Mouse (Mus musculus) Patski (cell line): ENCODE results near the gene Best1. TPM values are rescaled to one million over a fixed set of nuclear protein-coding genes. Genes with fewer than 3 reads are reported as not detected.
A peak's percentile ranks its signal among the peaks of the same experiment; 100 is the strongest.

Source experiments
- ATAC-seq: fragments of 100-300 bp; one replicate; pipeline ENCODE4 v1.8.0; 2021
- CTCF ChIA-PET: fragments of 350-600 bp; sonication (Branson Sonifier 250); formaldehyde crosslinking; loops from one replicate; lab custom pipeline; 2022; ENCODE audit warnings: inconsistent platforms; lab: Charles Lee
- POLR2A ChIA-PET: fragments of 350-600 bp; sonication (Branson Sonifier 250); formaldehyde crosslinking; loops from one replicate; lab custom pipeline; 2022; ENCODE audit warnings: antibody characterized with exemption, inconsistent platforms; lab: Charles Lee
- DNase-seq: peaks from one replicate; pipeline ENCODE4 v3.0.0-alpha.2; 2011; ENCODE audit warnings: low read depth, low spot score
- H3K27me3 ChIP-seq: fragments of 371-371 bp; one replicate; pipeline ENCODE4 v1.5.1; 2021
- CTCF ChIP-seq: fragments of 100-300 bp; IDR thresholded peaks from one replicate; pipeline ENCODE4 v1.5.1; 2021
- in situ Hi-C: fragments of 300-500 bp; cut with MboI; formaldehyde crosslinking; loops from 3 replicates; pipeline ENCODE4 v1.11.1; 2018; ENCODE audit warnings: low pct_unique_long_range_greater_than_20kb, mixed read lengths
- polyA plus RNA-seq: library from polyadenylated mRNA; unstranded; gene quantifications from one replicate; pipeline ENCODE4 v1.2.3, GENCODE M21; 2021

Gene Best1
- polyA plus RNA-seq, 1 experiment from 2014 or later, result not detected

DNA sequence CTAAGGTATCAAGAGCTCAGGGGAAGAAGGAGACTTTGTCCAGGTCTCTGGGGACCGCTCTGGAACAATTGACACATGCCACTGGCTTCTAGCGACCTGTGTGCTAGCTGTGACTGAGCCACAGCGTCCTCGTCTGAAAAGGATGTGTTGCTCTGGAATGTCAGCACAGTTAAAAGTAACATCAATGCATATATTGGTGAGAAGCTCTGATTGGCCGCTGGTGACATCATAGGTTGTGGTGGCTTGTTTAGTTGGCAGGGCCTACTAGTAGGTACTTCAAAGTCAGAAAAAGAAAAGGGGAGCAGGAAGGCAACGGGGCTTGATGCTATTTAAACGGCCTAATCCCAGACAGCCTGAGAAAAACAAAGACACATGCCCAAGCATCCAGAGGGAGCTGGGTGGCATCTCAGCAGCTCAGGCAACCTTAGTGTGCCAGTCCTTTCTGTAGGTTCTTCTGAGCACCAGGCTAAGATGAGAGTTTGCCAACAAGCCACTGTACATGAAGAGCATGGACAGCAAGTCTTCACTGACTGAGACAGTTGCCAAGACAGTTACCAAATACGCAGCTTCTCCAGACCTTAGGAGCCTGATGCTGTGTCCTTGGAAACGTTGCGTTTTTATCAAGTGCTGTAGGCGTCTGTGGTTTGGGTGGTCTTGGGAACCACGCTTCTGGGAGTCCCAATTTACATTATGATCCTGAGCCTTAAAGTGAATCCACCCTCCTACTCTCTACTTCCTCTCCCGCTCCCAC is 2.5 kb downstream of the Best1 start:
- in situ Hi-C loops, result no loop called here
- no peaks in the 10 kb centered on the region for H3K27me3 ChIP-seq
- no peak for TF ChIP-seq CTCF
- DNase-seq (no peak), ATAC-seq (no peak)
- CTCF ChIA-PET, result interaction anchor here (0.8 to 6.2 kb wide), 10 partner anchors 8 to 220 kb away, joined by 3 to 78 read pairs (median 7); no protein-coding TSS in a partner anchor
- POLR2A ChIA-PET, result interaction anchor here (0.6 kb wide), 1 partner anchor 23 kb away, joined by 4 read pairs; no protein-coding TSS in a partner anchor

DNA sequence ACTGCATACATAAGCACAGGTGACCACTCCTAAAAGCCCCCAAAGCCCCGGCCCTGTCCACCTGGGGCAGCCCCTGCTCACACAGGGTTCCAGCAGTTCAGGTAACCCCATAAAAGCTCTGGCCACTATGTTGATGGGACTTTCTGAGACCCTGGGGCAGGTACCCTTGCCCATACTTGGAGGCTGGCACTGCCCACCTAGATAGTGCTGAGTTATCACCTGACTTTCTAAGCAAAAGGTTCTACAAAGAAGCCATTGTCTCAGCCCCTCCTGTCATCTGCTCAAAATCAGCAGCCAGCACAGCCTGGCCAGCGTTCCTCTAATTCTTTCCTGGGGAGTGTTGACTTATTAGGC is 3.4 kb downstream of the Best1 start:
- ChIA-PET CTCF (interaction anchor here (1.7 to 6.2 kb wide), 3 partner anchors 10 to 86 kb away, joined by 3 to 78 read pairs (median 19); no protein-coding TSS in a partner anchor), POLR2A (no interaction called here)
- H3K27me3 ChIP-seq, result no peaks in the 10 kb centered on the region
- in situ Hi-C loops, result no loop called here
- no peak for TF ChIP-seq CTCF
- DNase-seq, result no peak
- no peak for ATAC-seq

DNA sequence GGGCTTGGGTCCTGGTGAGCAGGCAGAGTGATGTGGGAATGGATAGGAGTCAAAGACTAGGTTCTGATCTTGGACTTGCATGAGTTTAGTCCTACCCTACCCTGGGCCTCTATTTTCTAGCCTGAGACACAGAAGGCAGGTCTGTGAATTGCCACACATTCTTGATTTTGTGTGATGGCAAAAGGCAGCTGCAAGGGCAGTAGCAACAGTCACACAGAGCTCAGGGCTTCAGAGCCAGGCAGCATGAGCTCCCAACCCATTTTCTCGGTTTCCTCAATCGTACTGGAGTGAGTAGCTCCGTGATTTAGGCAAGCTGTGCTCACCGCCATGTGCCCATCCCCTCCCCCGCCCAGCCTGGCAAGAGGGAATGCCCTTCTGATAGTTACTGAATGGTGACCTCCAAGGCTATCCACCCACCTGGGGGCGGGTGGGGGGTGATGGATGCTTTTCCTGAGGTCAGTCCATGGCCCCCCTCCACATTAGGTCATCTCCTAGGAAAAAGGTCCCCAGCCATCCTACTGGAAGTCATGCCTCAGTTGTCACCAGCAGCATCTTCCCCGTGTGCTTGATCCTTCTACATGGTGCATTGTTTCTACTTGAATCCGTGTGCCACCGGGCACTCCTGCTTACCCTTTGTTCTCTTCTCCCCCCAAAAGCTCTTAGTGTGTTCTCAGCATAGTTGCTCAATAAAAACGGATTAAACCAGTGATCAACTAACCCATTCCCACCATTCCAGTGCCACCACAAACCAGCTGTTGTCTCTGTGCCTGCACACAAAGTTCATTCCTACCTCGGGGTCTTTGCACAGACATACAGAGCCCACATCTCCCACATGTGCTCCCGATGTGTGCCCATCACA is 4.0 kb downstream of the Best1 start:
- DNase-seq (no peak), ATAC-seq (no peak)
- TF ChIP-seq CTCF, result no peak
- no peaks in the 10 kb centered on the region for H3K27me3 ChIP-seq
- ChIA-PET POLR2A (no interaction called here), CTCF (interaction anchor here (0.9 to 6.2 kb wide), 4 partner anchors 9 to 86 kb away, joined by 3 to 78 read pairs (median 11); no protein-coding TSS in a partner anchor)
- in situ Hi-C loops, result no loop called here

DNA sequence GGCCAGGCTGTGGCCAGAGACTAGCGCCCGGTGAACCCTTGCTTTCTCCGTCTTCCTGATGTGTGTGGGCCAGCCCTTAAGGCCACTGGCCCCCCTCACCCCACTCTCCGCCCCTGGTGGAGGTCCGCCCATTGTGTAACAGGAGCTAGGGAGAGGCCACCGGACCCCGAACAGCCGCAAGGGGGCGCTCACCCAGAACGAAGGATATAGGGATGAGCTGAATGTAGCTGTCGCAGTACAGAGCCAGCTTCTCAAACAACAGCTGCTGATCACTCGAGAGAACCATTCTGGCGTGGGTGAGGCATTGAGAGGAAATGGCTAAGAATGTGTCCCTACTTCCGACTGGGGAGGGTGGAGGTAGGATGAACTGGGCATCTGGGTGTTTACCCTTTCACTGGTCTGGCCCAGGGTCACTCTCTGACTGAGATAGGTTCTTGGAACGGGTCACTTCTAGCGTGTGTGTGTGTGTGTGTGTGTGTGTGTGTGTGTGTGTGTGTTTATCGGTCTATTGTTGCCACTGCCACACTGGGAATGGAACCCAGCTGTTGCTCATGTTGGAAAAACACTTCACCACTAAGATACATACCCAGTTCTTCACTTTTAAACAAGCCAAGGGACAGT is 8.3 kb downstream of the Best1 start:
- no peak for DNase-seq
- in situ Hi-C loops, result loop anchor here (5.0 kb wide), 1 partner anchor 76 kb away; no protein-coding TSS in a partner anchor
- CTCF ChIA-PET, result interaction anchor here (0.6 to 8.7 kb wide), 12 partner anchors 9 to 795 kb away, joined by 3 to 125 read pairs (median 3); no protein-coding TSS in a partner anchor
- no peaks in the 10 kb centered on the region for H3K27me3 ChIP-seq
- peak; percentile 86 for TF ChIP-seq CTCF
- peak; percentile 32 for ATAC-seq
- POLR2A ChIA-PET, result no interaction called here

DNA sequence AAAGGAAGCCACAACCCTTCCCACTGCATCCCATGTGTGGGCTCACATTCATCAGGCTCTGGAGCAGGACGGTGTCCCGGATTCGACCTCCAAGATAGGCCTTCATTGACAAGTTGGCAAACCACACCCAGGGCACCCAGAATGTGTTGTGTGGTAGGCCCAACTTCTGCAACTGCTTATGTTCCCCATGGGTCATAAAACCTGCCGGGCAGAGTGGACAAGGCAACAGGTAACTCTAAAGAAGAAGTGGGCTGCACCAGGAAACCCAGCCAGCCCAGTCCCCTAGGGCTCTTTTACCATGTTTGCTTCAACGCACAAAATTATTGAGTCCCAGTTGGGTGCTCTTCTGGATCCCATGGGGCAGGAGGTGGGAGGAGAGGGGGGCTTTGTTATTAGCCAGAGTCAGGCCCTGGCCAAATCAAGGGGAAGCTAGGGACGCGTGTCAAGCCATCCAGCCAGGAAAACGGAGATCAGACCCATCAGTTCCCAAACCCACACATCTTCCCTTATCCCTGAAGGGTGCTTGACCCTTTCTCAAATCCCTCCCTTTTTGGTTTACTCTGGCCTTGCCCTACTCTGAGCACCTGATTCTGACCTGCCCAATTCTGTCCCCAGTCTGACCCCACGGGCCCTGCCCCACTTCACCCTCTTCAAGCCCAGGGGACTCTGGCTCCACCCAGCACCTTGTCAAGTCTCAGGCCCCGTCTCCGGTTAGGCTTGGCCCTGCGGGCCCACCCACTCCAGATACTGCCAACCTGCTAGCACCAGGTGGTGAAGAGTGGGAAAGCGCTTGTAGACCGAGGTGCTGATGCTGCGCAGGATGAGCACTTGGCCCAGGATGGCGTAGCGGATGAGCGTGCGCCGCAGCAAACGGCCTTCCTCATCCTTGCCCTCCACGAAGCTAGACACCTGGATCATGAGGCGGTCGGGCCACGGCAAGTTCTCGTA is 9.1 kb downstream of the Best1 start:
- no peak for ATAC-seq
- ChIA-PET POLR2A (no interaction called here), CTCF (interaction anchor here (0.6 to 8.7 kb wide), 25 partner anchors 9 to 796 kb away, joined by 3 to 125 read pairs (median 4); partner anchors contain the start of gene Best1)
- DNase-seq, result no peak
- H3K27me3 ChIP-seq, result no peaks in the 10 kb centered on the region
- in situ Hi-C loops, result loop anchor here (5.0 kb wide), 1 partner anchor 75 kb away; no protein-coding TSS in a partner anchor
- TF ChIP-seq CTCF, result no peak

DNA sequence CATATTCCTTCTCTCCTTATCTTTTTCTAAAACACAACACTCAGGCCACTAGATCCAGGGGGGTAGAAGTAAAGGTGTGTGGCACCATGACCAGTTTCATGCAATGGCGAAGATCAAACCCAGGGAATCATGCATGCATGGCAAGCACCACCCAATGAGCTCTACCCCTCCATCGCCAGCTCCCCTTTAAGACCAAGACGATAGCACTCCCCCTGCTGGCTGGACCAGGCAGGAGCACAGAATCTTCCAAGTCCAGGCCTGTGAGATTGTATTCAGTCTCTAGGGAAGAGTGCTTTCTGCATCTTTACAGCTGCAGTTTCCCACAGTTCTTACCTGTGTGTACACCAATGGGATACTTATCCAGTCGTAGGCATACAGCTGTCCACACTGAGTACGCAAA is 10.1 kb downstream of the Best1 start:
- DNase-seq, result no peak
- peak; percentile 86 for ATAC-seq
- ChIA-PET POLR2A (no interaction called here), CTCF (interaction anchor here (0.6 to 8.7 kb wide), 29 partner anchors 10 to 208 kb away, joined by 3 to 125 read pairs (median 4); partner anchors contain the start of gene Best1)
- no peaks in the 10 kb centered on the region for H3K27me3 ChIP-seq
- TF ChIP-seq CTCF, result peak; percentile 76
- in situ Hi-C loops, result loop anchor here (5.0 kb wide), 1 partner anchor 74 kb away; no protein-coding TSS in a partner anchor

DNA sequence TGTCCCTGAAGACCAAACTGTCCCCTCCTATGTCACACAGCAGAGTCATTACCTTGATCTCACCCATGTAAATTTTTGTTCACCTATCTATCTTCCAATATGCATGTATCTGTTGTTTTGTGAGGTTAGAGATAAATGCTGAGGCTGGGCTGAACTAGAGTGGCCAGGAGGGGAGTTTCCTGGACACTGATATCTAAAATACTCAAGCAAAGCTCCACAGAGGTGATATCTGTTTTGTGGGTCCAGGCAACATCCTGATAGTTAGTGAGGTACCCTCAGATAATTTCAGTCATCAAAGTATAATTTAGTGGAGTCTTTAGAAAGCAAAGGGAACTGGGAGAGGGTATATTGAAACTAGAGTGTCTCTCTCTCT is 11.6 kb downstream of the Best1 start:
- ATAC-seq (no peak), DNase-seq (no peak)
- ChIA-PET CTCF (interaction anchor here (0.6 to 8.7 kb wide), 14 partner anchors 11 to 81 kb away, joined by 3 to 125 read pairs (median 5); no protein-coding TSS in a partner anchor), POLR2A (no interaction called here)
- no peak for TF ChIP-seq CTCF
- in situ Hi-C loops, result loop anchor here (5.0 kb wide), 1 partner anchor 73 kb away; no protein-coding TSS in a partner anchor
- no peaks in the 10 kb centered on the region for H3K27me3 ChIP-seq

DNA sequence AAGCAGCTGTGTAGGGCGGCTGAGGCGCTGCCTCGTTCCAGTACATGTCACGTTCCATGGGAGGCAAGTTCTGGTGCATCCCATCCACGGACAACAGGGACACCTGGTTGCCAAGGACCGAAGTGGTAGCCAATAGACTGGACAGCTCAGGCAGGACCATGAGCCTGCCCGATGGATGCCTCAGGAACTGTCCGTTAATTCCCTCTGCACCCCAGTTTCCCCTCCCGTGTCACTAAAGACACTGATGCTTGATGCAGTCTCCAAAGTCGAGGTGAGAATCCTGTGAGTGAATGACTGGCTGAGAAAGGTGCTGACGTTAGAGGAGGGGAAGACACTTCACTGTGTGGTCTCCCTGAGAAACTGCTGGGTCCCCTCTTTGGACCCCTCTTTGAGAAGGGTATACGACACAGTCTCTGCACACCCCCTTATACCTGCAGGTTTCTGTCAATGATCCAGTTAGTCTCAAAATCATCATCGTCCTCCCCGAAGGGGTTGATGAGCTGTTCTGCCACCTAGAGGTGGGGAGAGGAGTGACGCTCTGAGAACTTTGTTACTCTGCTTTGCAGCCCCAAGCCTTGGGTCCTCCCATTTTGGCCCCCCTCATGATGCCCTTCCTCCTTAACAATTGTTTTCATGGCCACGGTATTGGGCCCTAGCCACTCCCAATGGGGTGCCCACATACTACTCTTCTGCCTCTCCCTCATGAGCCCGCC is 12.1 kb downstream of the Best1 start:
- POLR2A ChIA-PET, result no interaction called here
- CTCF ChIA-PET, result interaction anchor here (0.6 to 8.7 kb wide), 14 partner anchors 7 to 80 kb away, joined by 3 to 125 read pairs (median 4); no protein-coding TSS in a partner anchor
- in situ Hi-C loops, result no loop called here
- DNase-seq (no peak), ATAC-seq (no peak)
- TF ChIP-seq CTCF, result peak; percentile 89
- no peaks in the 10 kb centered on the region for H3K27me3 ChIP-seq
